Mouse (Mus musculus) heart, embryonic 16.5 days (tissue): Measurements from ENCODE around the gene Wdr38. TPM values are rescaled to one million over a fixed set of nuclear protein-coding genes. Genes with fewer than 3 reads are reported as not detected.

Experiments
- polyA plus RNA-seq: library from polyadenylated mRNA; unstranded; fragments of >200 nt; fragmentation: Nextera tagmentation; extraction: Ambion mirVana; gene quantifications from 2 replicates; pipeline ENCODE4 v1.2.1, GENCODE M21; 2015

The Wdr38 gene
- polyA plus RNA-seq, 1 experiment from 2014 or later, result 1.2 TPM

Other genes starting within 250 kb of the Wdr38 start
- 0.55 and 0.62 TPM in 2 replicates for gene Nr6a1, start 69.8 kb upstream of the Wdr38 start, polyA plus RNA-seq
- 6.7 and 8.1 TPM in 2 replicates for gene Olfml2a, start 65.5 kb upstream of the Wdr38 start, polyA plus RNA-seq
- 77.4 and 83.3 TPM in 2 replicates for gene Arpc5l, start 7.9 kb downstream of the Wdr38 start, polyA plus RNA-seq
- 479 and 487 TPM in 2 replicates for gene Rpl35, start 8.1 kb downstream of the Wdr38 start, polyA plus RNA-seq
- gene Golga1, start 68.1 kb downstream of the Wdr38 start, polyA plus RNA-seq, result 18.6 and 19.7 TPM in 2 replicates
- 5.3 and 5.4 TPM in 2 replicates for gene Scai, start 193.3 kb downstream of the Wdr38 start, polyA plus RNA-seq
- gene Ppp6c, start 229.0 kb downstream of the Wdr38 start, polyA plus RNA-seq, result 49.4 and 55.4 TPM in 2 replicates